Mouse (Mus musculus) spleen, embryonic (tissue): ENCODE data around the gene Myo1b.

ENCODE experiments used
- CTCF ChIA-PET: fragments of 350-600 bp; sonication (Branson Sonifier 250); formaldehyde crosslinking; loops from one replicate; lab custom pipeline; 2022; lab: Charles Lee

Myo1b gene

GRCm38 (mm10) chr1:51897160-51897572 is 18.7 kb downstream of the Myo1b start:
- CTCF ChIA-PET, result no interaction called here

- CTCF ChIA-PET, result no interaction called here
Observed at GRCm38 (mm10) chr1:51895961-51896360, 19.9 kb downstream of the Myo1b start.

- CTCF ChIA-PET, result interaction anchor here (0.5 kb wide), 1 partner anchor 735 kb away, joined by 3 read pairs; no protein-coding TSS in a partner anchor
Observed at GRCm38 (mm10) chr1:51894721-51895120, 21.1 kb downstream of the Myo1b start.

- CTCF ChIA-PET, result interaction anchor here (0.7 kb wide), 1 partner anchor 259 kb away, joined by 6 read pairs; no protein-coding TSS in a partner anchor
Observed at GRCm38 (mm10) chr1:51893521-51894355, 22.1 kb downstream of the Myo1b start.

- CTCF ChIA-PET, result no interaction called here
Observed at GRCm38 (mm10) chr1:51892005-51892404, 23.9 kb downstream of the Myo1b start.

GRCm38 (mm10) chr1:51888046-51888813 is 27.6 kb downstream of the Myo1b start:
- CTCF ChIA-PET, result no interaction called here

GRCm38 (mm10) chr1:51885356-51885983 is 30.4 kb downstream of the Myo1b start:
- CTCF ChIA-PET, result no interaction called here

GRCm38 (mm10) chr1:51883211-51883610 is 32.7 kb downstream of the Myo1b start:
- CTCF ChIA-PET, result no interaction called here

GRCm38 (mm10) chr1:51882752-51883151 is 33.1 kb downstream of the Myo1b start:
- CTCF ChIA-PET, result no interaction called here

- CTCF ChIA-PET, result no interaction called here
Observed at GRCm38 (mm10) chr1:51879927-51880814, 35.7 kb downstream of the Myo1b start.

- CTCF ChIA-PET, result no interaction called here
Observed at GRCm38 (mm10) chr1:51879333-51879770, 36.5 kb downstream of the Myo1b start.

GRCm38 (mm10) chr1:51875462-51876225 is 40.2 kb downstream of the Myo1b start:
- CTCF ChIA-PET, result no interaction called here

- CTCF ChIA-PET, result no interaction called here
Observed at GRCm38 (mm10) chr1:51872493-51873261, 43.2 kb downstream of the Myo1b start.

- CTCF ChIA-PET, result interaction anchor here (0.6 kb wide), 1 partner anchor 73 kb away, joined by 3 read pairs; no protein-coding TSS in a partner anchor
Observed at GRCm38 (mm10) chr1:51871234-51871633, 44.6 kb downstream of the Myo1b start.

GRCm38 (mm10) chr1:51862828-51863421 is 52.9 kb downstream of the Myo1b start:
- CTCF ChIA-PET, result no interaction called here

- CTCF ChIA-PET, result no interaction called here
Observed at GRCm38 (mm10) chr1:51860837-51861236, 55.0 kb downstream of the Myo1b start.

- CTCF ChIA-PET, result no interaction called here
Observed at GRCm38 (mm10) chr1:51856946-51857345, 58.9 kb downstream of the Myo1b start.

GRCm38 (mm10) chr1:51856245-51856915 is 59.5 kb downstream of the Myo1b start:
- CTCF ChIA-PET, result no interaction called here
